Mouse (Mus musculus) stomach, embryonic 15.5 days (tissue): ENCODE data around the gene Pcbd2. TPM values are rescaled to one million over a fixed set of nuclear protein-coding genes. Genes with fewer than 3 reads are reported as not detected.

Experiments used
- ATAC-seq: fragments of 200-750 bp; cut with Nextera tagmentation; 2 replicates; pipeline ENCODE4 v1.8.0; 2017; ENCODE audit warnings: low read depth, moderate number of reproducible peaks, moderate TSS enrichment; ENCODE audit not compliant: insufficient read depth, low FRiP score
- H3K27ac ChIP-seq: fragments of 300-500 bp; sonication (generic); 2 replicates; pipeline ENCODE4 v1.5.1; 2015; ENCODE audit warnings: mild to moderate bottlenecking, inconsistent platforms
- H3K27me3 ChIP-seq: fragments of 300-500 bp; sonication (generic); replicated peaks from 2 replicates; pipeline ENCODE4 v1.6.1; 2015; ENCODE audit warnings: inconsistent platforms
- H3K36me3 ChIP-seq: fragments of 300-500 bp; sonication (generic); 2 replicates; pipeline ENCODE4 v1.6.1; 2015; ENCODE audit warnings: inconsistent platforms
- H3K4me1 ChIP-seq: fragments of 300-500 bp; sonication (generic); 2 replicates; pipeline ENCODE4 v1.6.1; 2015; ENCODE audit warnings: inconsistent platforms
- H3K4me2 ChIP-seq: fragments of 300-500 bp; sonication (generic); 2 replicates; pipeline ENCODE4 v1.6.1; 2015; ENCODE audit warnings: mild to moderate bottlenecking, inconsistent platforms
- H3K4me3 ChIP-seq: fragments of 300-500 bp; sonication (generic); replicated peaks from 2 replicates; pipeline ENCODE4 v1.5.1; 2015; ENCODE audit warnings: inconsistent platforms
- H3K9ac ChIP-seq: fragments of 300-500 bp; sonication (generic); 2 replicates; pipeline ENCODE4 v1.6.1; 2015; ENCODE audit warnings: inconsistent platforms
- H3K9me3 ChIP-seq: fragments of 300-500 bp; sonication (generic); 2 replicates; pipeline ENCODE4 v1.6.1; 2016; ENCODE audit warnings: inconsistent platforms
- WGBS: fragments of 180-500 bp; shearing (Covaris S2); methylation state at CpG from one replicate; pipeline ENCODE4 v1.1.7; 2015; 5-methylcytosine and 5-hydroxymethylcytosine counted together
- polyA plus RNA-seq: library from polyadenylated mRNA; unstranded; fragments of >200 nt; fragmentation: Nextera tagmentation; extraction: Ambion mirVana; gene quantifications from 2 replicates; pipeline ENCODE4 v1.2.1, GENCODE M21; 2015

The Pcbd2 gene
- polyA plus RNA-seq, 1 experiment from 2014 or later: 80.9 TPM

- ATAC-seq: no peak
- Histone ChIP-seq H3K4me1 (no peaks in the 10 kb centered on the region), H3K36me3 (no peaks in the 10 kb centered on the region), H3K4me2 (no peak overlapping the region), H3K4me3 (no peak overlapping the region), H3K27ac (no peak overlapping the region), H3K27me3 (no peaks in the 10 kb centered on the region), H3K9me3 (no peaks in the 10 kb centered on the region), H3K9ac (no peak overlapping the region)
- 89% methylated on average over 10 of the region's 10 CpGs for WGBS
These were observed 82.5 kb downstream of the Pcbd2 start for GRCm38 (mm10) chr13:55809707-55810106.

GRCm38 (mm10) chr13:55810947-55811346 is 83.8 kb downstream of the Pcbd2 start:
- ATAC-seq: no peak
- Histone ChIP-seq H3K9ac (no peak overlapping the region), H3K36me3 (no peaks in the 10 kb centered on the region), H3K27me3 (no peaks in the 10 kb centered on the region), H3K27ac (no peak overlapping the region), H3K4me2 (no peak overlapping the region), H3K4me1 (no peaks in the 10 kb centered on the region), H3K9me3 (no peaks in the 10 kb centered on the region), H3K4me3 (no peak overlapping the region)
- 66% methylated on average over 5 of the region's 5 CpGs for WGBS

- Histone ChIP-seq H3K27ac (no peak overlapping the region), H3K9ac (no peak overlapping the region), H3K4me2 (no peak overlapping the region), H3K36me3 (no peaks in the 10 kb centered on the region), H3K4me3 (no peak overlapping the region), H3K4me1 (no peaks in the 10 kb centered on the region), H3K27me3 (no peaks in the 10 kb centered on the region), H3K9me3 (no peaks in the 10 kb centered on the region)
- peak; percentile 56 for ATAC-seq
- WGBS: 64% methylated on average over 5 of the region's 5 CpGs
These were observed 86.4 kb downstream of the Pcbd2 start for GRCm38 (mm10) chr13:55813490-55814016.

- H3K9me3 ChIP-seq: no peaks in the 10 kb centered on the region
- H3K27ac ChIP-seq: no peak overlapping the region
- H3K4me1 ChIP-seq: no peaks in the 10 kb centered on the region
- 79% methylated on average over 6 of the region's 6 CpGs for WGBS
- no peak overlapping the region for H3K4me3 ChIP-seq
- no peak overlapping the region for H3K4me2 ChIP-seq
- no peak for ATAC-seq
- no peaks in the 10 kb centered on the region for H3K36me3 ChIP-seq
- H3K9ac ChIP-seq: no peak overlapping the region
- no peaks in the 10 kb centered on the region for H3K27me3 ChIP-seq
These were observed 87.7 kb downstream of the Pcbd2 start for GRCm38 (mm10) chr13:55814834-55815233.

GRCm38 (mm10) chr13:55822499-55822898 is 95.3 kb downstream of the Pcbd2 start:
- H3K9ac ChIP-seq: no peak overlapping the region
- no peak overlapping the region for H3K4me3 ChIP-seq
- WGBS: 60% methylated on average over 5 of the region's 5 CpGs
- H3K27me3 ChIP-seq: peaks cover 21% of the 10 kb centered on the region
- H3K9me3 ChIP-seq: no peaks in the 10 kb centered on the region
- no peak overlapping the region for H3K27ac ChIP-seq
- ATAC-seq: no peak
- peaks cover 18% of the 10 kb centered on the region; the same call in 1 of the 2 replicates for H3K4me1 ChIP-seq
- no peak overlapping the region for H3K4me2 ChIP-seq
- no peaks in the 10 kb centered on the region for H3K36me3 ChIP-seq

GRCm38 (mm10) chr13:55824151-55824945 is 97.2 kb downstream of the Pcbd2 start:
- H3K4me3 ChIP-seq: peak overlapping the region; percentile 36
- H3K36me3 ChIP-seq: no peaks in the 10 kb centered on the region
- peaks cover 25% of the 10 kb centered on the region for H3K4me1 ChIP-seq
- peak overlapping the region; percentile 54 for H3K4me2 ChIP-seq
- peaks cover 30% of the 10 kb centered on the region for H3K27me3 ChIP-seq
- H3K9ac ChIP-seq: peak overlapping the region; percentile 2; the same call in 1 of the 2 replicates
- no peak for ATAC-seq
- H3K9me3 ChIP-seq: no peaks in the 10 kb centered on the region
- H3K27ac ChIP-seq: peak overlapping the region; percentile 51; the same call in 1 of the 2 replicates
- 21% methylated on average over 10 of the region's 10 CpGs for WGBS

GRCm38 (mm10) chr13:55825245-55825681 is 98.1 kb downstream of the Pcbd2 start:
- 10% methylated on average over 32 of the region's 32 CpGs for WGBS
- Histone ChIP-seq H3K4me3 (peak overlapping the region; percentile 36), H3K4me2 (peak overlapping the region; percentile 54), H3K27me3 (peaks cover 30% of the 10 kb centered on the region), H3K9ac (0 out of 2 replicates have a peak overlapping the region, but pooled peaks have one; percentile 1), H3K4me1 (peaks cover 25% of the 10 kb centered on the region), H3K27ac (peak overlapping the region; percentile 71; the same call in 1 of the 2 replicates), H3K9me3 (no peaks in the 10 kb centered on the region), H3K36me3 (no peaks in the 10 kb centered on the region)
- 0 out of 2 replicates have a peak, but pooled peaks have one; percentile 3 for ATAC-seq

GRCm38 (mm10) chr13:55826008-55826671 is 99.0 kb downstream of the Pcbd2 start:
- WGBS: 13% methylated on average over 56 of the region's 56 CpGs
- Histone ChIP-seq H3K9ac (peak overlapping the region; percentile 33; the same call in 1 of the 2 replicates), H3K27me3 (peaks cover 35% of the 10 kb centered on the region)

More at GRCm38 (mm10) chr13:55826008-55826671, 99.0 kb downstream of the Pcbd2 start:
- no peak for ATAC-seq
- Histone ChIP-seq H3K4me1 (peaks cover 32% of the 10 kb centered on the region), H3K27ac (peak overlapping the region; percentile 55), H3K9me3 (no peaks in the 10 kb centered on the region), H3K4me3 (peak overlapping the region; percentile 36), H3K4me2 (peak overlapping the region; percentile 54), H3K36me3 (no peaks in the 10 kb centered on the region)

Other genes starting within 250 kb of the Pcbd2 start
- 110 and 115 TPM in 2 replicates for gene Dbn1, start 239.3 kb upstream of the Pcbd2 start, polyA plus RNA-seq
- 198 and 218 TPM in 2 replicates for gene Pdlim7, start 213.7 kb upstream of the Pcbd2 start, polyA plus RNA-seq
- 4.3 and 5.3 TPM in 2 replicates for gene Dok3, start 198.1 kb upstream of the Pcbd2 start, polyA plus RNA-seq
- 52.7 and 54.5 TPM in 2 replicates for gene Ddx41, start 190.7 kb upstream of the Pcbd2 start, polyA plus RNA-seq
- gene Fam193b, start 156.2 kb upstream of the Pcbd2 start, polyA plus RNA-seq: 29.1 and 32.1 TPM in 2 replicates
- 150 and 156 TPM in 2 replicates for gene Tmed9, start 153.6 kb upstream of the Pcbd2 start, polyA plus RNA-seq
- 24.6 and 26.3 TPM in 2 replicates for gene B4galt7, start 127.5 kb upstream of the Pcbd2 start, polyA plus RNA-seq
- gene Caml, start 104.4 kb upstream of the Pcbd2 start, polyA plus RNA-seq: 49.2 and 53.0 TPM in 2 replicates
- gene Ddx46, start 92.3 kb upstream of the Pcbd2 start, polyA plus RNA-seq: 31.6 and 33.5 TPM in 2 replicates
- gene B230219D22Rik, start 34.2 kb upstream of the Pcbd2 start, polyA plus RNA-seq: 56.8 and 57.5 TPM in 2 replicates
- gene Txndc15, start 12.7 kb upstream of the Pcbd2 start, polyA plus RNA-seq: 77.0 and 77.6 TPM in 2 replicates
- gene Catsper3, start 57.2 kb downstream of the Pcbd2 start, polyA plus RNA-seq: 0.10 TPM in 1 of 2 replicates, not detected in the other
- gene Pitx1, start 108.8 kb downstream of the Pcbd2 start, polyA plus RNA-seq: 138 and 168 TPM in 2 replicates